ENCODE assay signal across 33 mouse cellular contexts in genomic region chr16:49004151-49004550, GRCm38 (mm10). TPM values are rescaled to one million over a fixed set of nuclear protein-coding genes. Genes with fewer than 3 reads are reported as not detected.
DNase-seq lines count a peak whose midpoint lies in the region; ATAC-seq lines count a peak whose summit lies in the region.
"Had no signal": no experiment of that assay in that cellular context is flagged by ENCODE, and none has a peak within 500 bp of the region (broad histone marks: within the 10 kb centered on the region; RNA-seq: fewer than 3 reads in every experiment).

No protein-coding gene starts in this region.

- H3K4me1 ChIP-seq in kidney, embryonic 14.5 days (ENCODE audit: control insufficient read depth, insufficient read depth, low read length) = no peaks in the 10 kb centered on the region
- H3K4me1 ChIP-seq: embryonic facial prominence, embryonic 10.5 days; embryonic facial prominence, embryonic 15.5 days; forebrain, embryonic 12.5 days; hindbrain, embryonic 13.5 days; liver, embryonic 15.5 days; midbrain, embryonic 15.5 days had no signal

- no peak overlapping the region for H3K27ac ChIP-seq in kidney, embryonic 14.5 days (ENCODE audit: low read depth, low read length)
- H3K27ac ChIP-seq: embryonic facial prominence, embryonic 10.5 days; embryonic facial prominence, embryonic 15.5 days; forebrain, embryonic 12.5 days; gastrocnemius, adult 2 months; hindbrain, embryonic 13.5 days; liver, embryonic 15.5 days; midbrain, embryonic 15.5 days had no signal

- H3K27me3 ChIP-seq in kidney, embryonic 14.5 days (ENCODE audit: control insufficient read depth, insufficient read depth, low read length) = no peaks in the 10 kb centered on the region
- H3K27me3 ChIP-seq: embryonic facial prominence, embryonic 15.5 days; forebrain, embryonic 12.5 days; hindbrain, embryonic 13.5 days; liver, embryonic 15.5 days; midbrain, embryonic 15.5 days; Patski had no signal

- no peak overlapping the region for H3K4me3 ChIP-seq in kidney, embryonic 14.5 days (ENCODE audit: low read length)
- H3K4me3 ChIP-seq: embryonic facial prominence, embryonic 10.5 days; embryonic facial prominence, embryonic 15.5 days; forebrain, embryonic 12.5 days; gastrocnemius, adult 2 months; hindbrain, embryonic 13.5 days; liver, embryonic 15.5 days; midbrain, embryonic 15.5 days had no signal

- H3K4me2 ChIP-seq in kidney, embryonic 14.5 days (replicated peaks; ENCODE audit: low read depth, low read length) = no peak overlapping the region
- H3K4me2 ChIP-seq: embryonic facial prominence, embryonic 15.5 days; forebrain, embryonic 12.5 days; heart, embryonic 11.5 days; hindbrain, embryonic 13.5 days; liver, embryonic 15.5 days; lung, embryonic 14.5 days; midbrain, embryonic 15.5 days had no signal

- ATAC-seq in frontal cortex, adult (ENCODE audit: low TSS enrichment) = peak; percentile 96
- ATAC-seq in kidney, embryonic 14.5 days (ENCODE audit: low FRiP score, low TSS enrichment) = no peak
- ATAC-seq: intestine, postnatal 0 days; midbrain, embryonic 15.5 days; Patski had no signal

- no peak for DNase-seq in frontal cortex, postnatal 14 days (ENCODE audit: low spot score in 2 of 2)
- peak; percentile 31 to 37 for DNase-seq in right cerebral cortex, postnatal 10 days (ENCODE audit: low spot score in 2 of 2)
- no peak for DNase-seq in right cerebral cortex, postnatal 36 days (ENCODE audit: low spot score in 2 of 2)
- DNase-seq in layer of hippocampus, adult 8-10 months (ENCODE audit: low spot score in 2 of 2) = peak; percentile 48 to 64
- no peak for DNase-seq in heart, postnatal 14 days
- DNase-seq: adrenal gland, postnatal 10 days; cerebellum, adult 8-10 months; cerebellum, postnatal 25 days; gastrocnemius, adult 2 months; gastrocnemius, postnatal 36 days; heart, adult 18-20 months; heart, postnatal 4 days; kidney, adult 9 months; kidney, postnatal 14 days; lung, embryonic 14.5 days; lung, postnatal 14 days; right cerebral cortex, postnatal 14 days; thymus, postnatal 4 days had no signal

- intact Hi-C loops in heart, postnatal 14 days (cut with DNase I) = no loop called here

- H3K36me3 ChIP-seq in kidney, embryonic 14.5 days (ENCODE audit: control insufficient read depth, insufficient read depth, low read length) = peaks cover 45% of the 10 kb centered on the region
- H3K36me3 ChIP-seq: midbrain, embryonic 15.5 days had no signal

- H3K9ac ChIP-seq in kidney, embryonic 14.5 days (ENCODE audit: low read depth, low read length) = no peak overlapping the region
- H3K9ac ChIP-seq: embryonic facial prominence, embryonic 15.5 days; forebrain, embryonic 12.5 days; hindbrain, embryonic 13.5 days; liver, embryonic 15.5 days; lung, embryonic 14.5 days; midbrain, embryonic 15.5 days had no signal

- no peaks in the 10 kb centered on the region for H3K9me3 ChIP-seq in kidney, embryonic 14.5 days (ENCODE audit: control insufficient read depth, low read length)
- H3K9me3 ChIP-seq: embryonic facial prominence, embryonic 10.5 days; embryonic facial prominence, embryonic 15.5 days; forebrain, embryonic 12.5 days; hindbrain, embryonic 13.5 days; liver, embryonic 15.5 days; midbrain, embryonic 15.5 days had no signal

- 97% methylated on average over 5 of the region's 5 CpGs for WGBS in kidney, embryonic 14.5 days

RNA-seq across cellular contexts. Expression of gene Cip2a, which starts 10.2 kb away (rescaled TPM):
- total RNA-seq in layer of hippocampus, adult 8-10 months (2022) = 1 to 10 TPM in 3 of 4 experiments, under 1 TPM in 1; 0.89 to 2.4 (median 2.3) TPM
- 1 to 10 TPM; 2.0 to 4.2 TPM for total RNA-seq in heart, postnatal 14 days (2021)
- polyA plus RNA-seq in kidney, embryonic 14.5 days (2014; fragmentation: Nextera tagmentation; extraction: Ambion mirVana) = 33.4 and 37.7 TPM in 2 replicates

RNA-seq across cellular contexts. Expression of gene Dzip3, which starts 10.2 kb away (rescaled TPM):
- total RNA-seq in layer of hippocampus, adult 8-10 months (2022) = 10 to 100 TPM; 70.0 to 87.9 (median 81.9) TPM
- total RNA-seq in heart, postnatal 14 days (2021) = 1 to 10 TPM; 8.2 to 8.3 TPM
- polyA plus RNA-seq in kidney, embryonic 14.5 days (2014; fragmentation: Nextera tagmentation; extraction: Ambion mirVana) = 37.8 and 44.2 TPM in 2 replicates

RNA-seq across cellular contexts. Expression of gene Myh15, which starts 53.1 kb away (rescaled TPM):
- total RNA-seq in layer of hippocampus, adult 8-10 months (2022) = under 1 TPM; 0.58 to 0.80 (median 0.78) TPM
- not detected for total RNA-seq in heart, postnatal 14 days (2021)
- polyA plus RNA-seq in kidney, embryonic 14.5 days (2014; fragmentation: Nextera tagmentation; extraction: Ambion mirVana) = not detected in 2 replicates
- total RNA-seq: adrenal gland, postnatal 10 days; gastrocnemius, adult 2 months; gastrocnemius, postnatal 36 days; heart, adult 18-20 months; heart, postnatal 4 days; liver, adult 2 months; MEL had no signal
- polyA plus RNA-seq: heart, embryonic 11.5 days; hindbrain, embryonic 13.5 days; intestine, postnatal 0 days; liver, adult 2 months; liver, embryonic 15.5 days; lung, embryonic 14.5 days; neural tube, embryonic 11.5 days; Patski; thymus, postnatal 0 days had no signal

Comparison
In these comparisons a context has a peak if more than half of its experiments do, and no peak if none do; other contexts are left out.
1. DNase-seq: peak in right cerebral cortex, postnatal 10 days (2 of 2) and layer of hippocampus, adult 8-10 months (2 of 2); none in frontal cortex, postnatal 14 days (0 of 2), right cerebral cortex, postnatal 36 days (0 of 2) and heart, postnatal 14 days (0 of 2).
2. RNA of gene Dzip3, which starts 10.2 kb away (total RNA-seq): 70.0 to 87.9 TPM in layer of hippocampus, adult 8-10 months; 8.2 to 8.3 TPM in heart, postnatal 14 days; every median in the first group is over 4 times any median in the second.